Mouse (Mus musculus) right cerebral cortex, adult 18-20 months (tissue): ENCODE results near the gene Gm43064.

ENCODE experiments used
- DNase-seq: peaks from one replicate; pipeline ENCODE4 v3.0.0; 2022; ENCODE audit warnings: mixed read lengths

Gm43064 gene

DNA sequence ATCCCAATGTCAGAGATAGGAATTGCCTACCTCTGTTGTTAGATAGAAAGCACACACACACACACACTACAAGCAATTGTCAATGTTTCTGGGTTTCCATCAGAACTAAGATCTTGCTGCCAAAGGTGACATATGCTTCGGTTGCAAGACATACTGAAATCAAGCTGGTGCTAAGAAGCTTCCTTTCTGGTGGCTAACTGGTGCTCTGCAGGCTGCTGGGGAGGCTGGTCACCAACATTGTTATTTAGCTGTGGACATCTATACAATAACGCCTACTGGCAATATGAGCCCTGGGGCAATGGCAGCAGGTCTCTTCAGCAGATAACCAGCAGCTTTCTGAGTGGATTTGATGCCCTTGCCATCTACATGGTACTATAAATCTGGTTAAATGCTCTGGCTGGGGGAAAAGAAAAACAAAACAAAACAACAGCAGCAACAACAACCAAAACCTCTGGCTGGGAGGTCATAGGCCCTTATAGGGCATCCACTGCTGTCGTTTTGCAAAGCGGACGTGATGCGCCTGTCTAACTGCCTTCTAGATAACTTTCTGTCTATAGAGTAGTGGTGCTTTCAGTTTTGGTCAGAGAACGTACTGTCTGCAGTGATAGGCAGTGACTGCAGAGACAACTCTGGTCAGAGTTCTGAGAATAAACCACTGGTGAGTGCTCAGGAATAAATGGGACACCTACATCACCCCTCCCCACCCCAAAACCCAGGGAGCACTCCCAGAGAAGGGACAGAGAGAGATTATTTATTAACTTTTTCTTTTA is 47.8 kb downstream of the Gm43064 start:
- DNase-seq, result no peak

- no peak for DNase-seq
These were observed 48.7 kb downstream of the Gm43064 start for GRCm38 (mm10) chr3:103857977-103858563.

DNA sequence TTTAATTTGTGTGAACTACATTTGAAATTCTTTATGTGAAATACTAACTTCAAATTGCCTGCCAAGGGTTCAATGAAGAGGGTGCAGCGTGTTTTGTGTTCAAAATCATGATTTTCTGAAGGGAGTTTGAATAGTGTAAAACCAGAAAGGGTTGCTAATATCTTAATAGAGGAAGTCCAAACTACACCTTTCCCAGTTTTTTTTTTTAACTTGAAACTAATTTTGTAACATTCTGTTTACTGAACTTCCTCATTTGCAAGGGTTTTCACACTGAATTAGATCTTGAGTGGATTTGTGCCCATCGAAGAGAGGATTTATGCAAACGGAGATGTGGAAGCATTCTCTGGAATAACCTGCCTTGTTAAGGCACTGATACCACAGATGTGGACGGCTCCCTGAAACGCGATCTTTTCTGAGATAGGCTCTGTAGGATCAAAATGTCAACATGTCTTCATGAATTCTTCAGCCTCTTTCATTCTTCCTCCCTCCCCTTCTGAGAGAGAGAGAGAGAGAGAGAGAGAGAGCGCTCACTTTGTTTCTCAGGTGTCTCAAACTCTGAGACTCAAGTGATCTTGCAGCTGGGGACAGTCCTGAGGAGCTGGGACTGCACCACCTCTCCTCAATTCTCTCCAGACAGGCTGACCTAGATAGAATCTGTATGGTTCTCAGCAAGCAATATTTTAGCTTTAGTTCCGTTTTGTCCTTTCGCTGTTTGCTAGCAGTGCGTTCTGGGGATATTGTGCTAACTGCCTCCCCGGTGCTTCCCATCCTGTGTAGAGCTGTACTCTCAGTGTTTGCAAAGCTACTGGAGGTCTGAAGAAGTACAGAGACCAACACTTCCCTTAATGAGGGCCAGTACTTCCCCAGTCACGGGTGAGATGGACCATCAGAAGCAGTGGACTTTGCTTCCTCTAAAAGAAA is 49.8 kb downstream of the Gm43064 start, which contains the start of gene Ptpn22:
Gene Ptpn22 (plus strand): TSS at position 915 of the 921 bp plus-strand sequence.
- no peak for DNase-seq

GRCm38 (mm10) chr3:103859851-103860391 is 50.5 kb downstream of the Gm43064 start:
- no peak for DNase-seq

DNA sequence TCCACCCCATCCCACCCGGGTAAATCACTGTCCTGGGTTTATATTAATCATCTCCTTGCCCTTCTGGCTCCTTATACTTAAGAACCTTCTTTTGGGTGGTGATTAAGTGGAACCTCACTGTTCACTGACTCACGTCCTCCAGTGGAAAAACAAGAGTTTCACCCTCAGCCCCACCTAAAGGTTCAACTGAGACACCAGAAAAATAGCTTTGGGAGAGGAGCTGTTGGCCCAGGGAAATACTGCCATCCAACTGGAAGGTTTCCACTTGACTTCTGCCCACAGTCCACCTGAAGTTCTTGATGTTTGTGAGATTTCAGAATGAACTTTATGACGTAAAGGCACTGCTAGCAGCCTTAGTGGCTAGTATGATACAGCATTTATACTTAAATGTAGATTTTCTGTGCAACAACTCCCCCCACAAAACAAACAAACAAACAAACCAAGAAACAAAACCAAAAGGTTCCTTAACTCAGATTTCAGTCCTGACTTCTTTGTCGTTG is 53.4 kb downstream of the Gm43064 start:
- no peak for DNase-seq

GRCm38 (mm10) chr3:103864200-103864599 is 54.8 kb downstream of the Gm43064 start:
- DNase-seq, result no peak

DNA sequence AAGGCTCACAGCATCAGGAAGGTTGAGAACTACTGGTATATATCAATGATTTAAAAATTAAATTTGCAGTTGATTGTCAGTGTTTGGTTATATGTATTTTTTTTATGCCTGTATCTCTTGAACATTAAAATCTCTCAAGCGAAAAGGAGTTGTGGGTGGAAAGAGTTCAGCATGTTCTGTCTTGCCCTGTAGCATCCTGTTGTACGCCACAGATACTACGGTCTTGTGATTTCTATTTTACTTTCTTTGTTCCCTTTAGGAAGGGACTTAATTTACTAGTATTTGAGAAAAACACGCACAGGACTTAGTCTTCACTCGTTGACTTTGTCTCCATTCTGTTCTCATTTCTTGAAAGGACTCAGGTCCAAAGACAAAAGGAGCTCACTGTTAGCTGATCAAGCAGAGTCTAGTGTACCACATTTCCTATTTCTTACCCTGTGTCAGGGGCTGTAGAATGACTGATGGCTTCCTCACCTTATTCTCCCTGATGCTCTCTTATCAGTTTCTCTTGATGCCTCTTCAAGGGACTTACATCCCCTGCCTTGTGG is 58.1 kb downstream of the Gm43064 start:
- DNase-seq, result no peak

DNA sequence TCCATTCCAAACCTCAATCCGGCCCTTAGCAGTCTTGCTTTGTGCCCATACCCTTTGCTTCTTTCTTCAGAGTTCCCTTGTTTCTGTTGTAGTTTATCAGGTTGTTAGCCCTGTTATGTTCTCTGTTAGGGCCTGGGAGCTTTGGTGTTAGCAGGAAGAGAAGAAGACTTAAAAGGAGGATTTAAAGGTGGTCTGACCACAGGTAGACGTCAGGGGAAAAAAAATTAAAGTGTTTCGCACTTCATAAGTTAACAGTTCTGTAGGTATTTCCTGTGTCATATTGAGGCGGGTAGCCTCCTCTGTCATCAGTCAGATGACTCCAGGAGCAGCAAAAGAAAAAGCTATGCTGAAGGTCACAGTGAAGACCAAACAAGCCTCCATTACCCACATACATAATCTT is 58.6 kb downstream of the Gm43064 start:
- DNase-seq, result no peak

- no peak for DNase-seq
These were observed 63.3 kb downstream of the Gm43064 start for GRCm38 (mm10) chr3:103872663-103873098.

DNA sequence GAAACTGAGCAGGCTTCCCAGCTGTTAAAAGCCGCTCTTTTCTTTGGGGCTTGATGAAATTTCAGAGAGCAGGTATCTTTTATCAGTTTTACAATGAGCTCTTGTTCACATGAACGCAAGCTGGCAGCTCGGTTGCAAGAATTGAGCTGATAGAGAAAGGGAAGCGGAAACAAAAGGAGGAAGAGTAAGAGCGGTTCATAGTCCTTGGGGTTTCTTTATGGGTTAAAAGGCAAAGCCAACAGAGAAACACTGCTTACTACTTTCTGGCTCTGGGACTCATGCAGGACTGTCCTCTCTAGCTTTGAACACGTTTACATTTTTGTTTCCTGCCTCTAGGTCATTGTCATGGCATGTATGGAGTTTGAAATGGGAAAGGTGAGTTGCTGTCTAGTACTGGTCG is 65.0 kb downstream of the Gm43064 start:
- no peak for DNase-seq

- DNase-seq, result peak; percentile 2
These were observed 76.6 kb downstream of the Gm43064 start for GRCm38 (mm10) chr3:103885946-103886345.

DNA sequence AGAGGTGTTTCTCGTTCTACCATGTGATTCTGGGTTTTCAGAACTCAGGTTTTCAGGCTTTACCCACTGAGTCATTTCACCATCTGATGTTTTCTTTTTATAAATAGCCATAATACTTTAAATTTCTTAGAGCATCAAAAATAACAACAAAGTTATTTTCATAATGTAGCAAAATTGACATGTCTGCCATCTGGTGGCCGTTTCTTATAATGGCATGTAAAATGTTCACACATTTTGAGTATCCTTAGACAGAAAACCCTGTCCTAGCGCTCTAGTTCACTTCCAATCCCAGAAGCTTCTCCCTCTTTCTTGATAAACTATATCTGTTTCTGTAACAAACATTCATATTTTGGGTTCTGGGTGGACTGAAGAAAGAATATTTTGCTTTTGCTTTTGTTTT is 78.2 kb downstream of the Gm43064 start:
- DNase-seq, result peak; percentile 42
